Mouse (Mus musculus) adrenal gland, adult (tissue): ENCODE data around the gene Shank2.

Experiments used
- DNase-seq, 2 experiments: peaks; one replicate each; pipeline ENCODE4 v3.0.0; 2022 to 2023; ENCODE audit warnings: low spot score in 1 of 2; ENCODE audit not compliant: inconsistent age in 2 of 2

The Shank2 gene

GRCm38 (mm10) chr7:144029246-144029645 lies 27.5 kb downstream of the Shank2 start:
- DNase-seq: no peak

GRCm38 (mm10) chr7:144030796-144031195 lies 29.1 kb downstream of the Shank2 start:
- no peak for DNase-seq

- peak; percentile 46 to 74 for DNase-seq
Observed at GRCm38 (mm10) chr7:144031611-144032010, 29.9 kb downstream of the Shank2 start.

GRCm38 (mm10) chr7:144037541-144037940 lies 35.8 kb downstream of the Shank2 start:
- DNase-seq: no peak

- DNase-seq: peak; percentile 87 to 93
Observed at GRCm38 (mm10) chr7:144037966-144038669, 36.4 kb downstream of the Shank2 start.

GRCm38 (mm10) chr7:144038741-144039140 lies 37.0 kb downstream of the Shank2 start:
- no peak for DNase-seq

- no peak for DNase-seq
Observed at GRCm38 (mm10) chr7:144040328-144040727, 38.6 kb downstream of the Shank2 start.

GRCm38 (mm10) chr7:144052076-144052475 lies 50.3 kb downstream of the Shank2 start:
- DNase-seq: peak; percentile 85 to 92

GRCm38 (mm10) chr7:144055188-144055587 lies 53.5 kb downstream of the Shank2 start:
- no peak for DNase-seq

- peak in 1 of 2 experiments; percentile 75 for DNase-seq
Observed at GRCm38 (mm10) chr7:144055702-144056531, 54.2 kb downstream of the Shank2 start.

- no peak for DNase-seq
Observed at GRCm38 (mm10) chr7:144070162-144070949, 68.6 kb downstream of the Shank2 start.

- DNase-seq: peak; percentile 24 to 75
Observed at GRCm38 (mm10) chr7:144072219-144072618, 70.5 kb downstream of the Shank2 start.

GRCm38 (mm10) chr7:144072856-144073255 lies 71.1 kb downstream of the Shank2 start:
- no peak for DNase-seq

GRCm38 (mm10) chr7:144074718-144075117 lies 73.0 kb downstream of the Shank2 start:
- DNase-seq: peak; percentile 59 to 87

GRCm38 (mm10) chr7:144078661-144079060 lies 76.9 kb downstream of the Shank2 start:
- DNase-seq: peak in 1 of 2 experiments; percentile 60

- no peak for DNase-seq
Observed at GRCm38 (mm10) chr7:144079861-144080260, 78.1 kb downstream of the Shank2 start.

- DNase-seq: peak in 1 of 2 experiments; percentile 54
Observed at GRCm38 (mm10) chr7:144081448-144081847, 79.7 kb downstream of the Shank2 start.

- DNase-seq: peak; percentile 44 to 46
Observed at GRCm38 (mm10) chr7:144081963-144082362, 80.2 kb downstream of the Shank2 start.

- DNase-seq: no peak
Observed at GRCm38 (mm10) chr7:144087277-144087676, 85.5 kb downstream of the Shank2 start.

- no peak for DNase-seq
Observed at GRCm38 (mm10) chr7:144094132-144094531, 92.4 kb downstream of the Shank2 start.

GRCm38 (mm10) chr7:144097314-144097713 lies 95.6 kb downstream of the Shank2 start:
- DNase-seq: peak; percentile 19 to 75
